ENCODE assay signal across 22 mouse cellular contexts in the genomic region with DNA sequence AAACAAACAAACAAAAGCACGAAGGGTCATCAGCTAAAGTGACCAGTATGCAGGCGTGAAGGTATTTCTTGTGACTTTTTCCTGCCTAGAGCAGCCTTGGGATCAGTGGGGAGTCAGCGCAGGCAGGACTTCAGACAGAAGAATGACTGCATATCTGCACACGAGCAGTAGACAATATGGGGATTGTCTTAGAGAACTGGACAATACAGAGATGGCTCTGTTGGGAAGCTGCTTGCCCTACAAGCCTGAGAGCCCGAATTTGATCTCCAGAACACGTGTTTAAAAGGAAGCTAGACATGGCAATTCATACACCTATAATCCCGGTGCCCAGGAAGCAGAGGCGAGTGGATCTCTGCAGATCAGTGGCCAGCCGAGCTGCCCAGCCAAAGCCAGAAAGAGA.
DNase-seq lines count a peak whose midpoint lies in the region; ATAC-seq and TF ChIP-seq lines count a peak whose summit lies in the region.
"Had no signal": no experiment of that assay in that cellular context is flagged by ENCODE, and none has a peak within 500 bp of the region (broad histone marks: within the 10 kb centered on the region; RNA-seq: fewer than 3 reads in every experiment).

No protein-coding gene starts in this region.

- no peak for TF ChIP-seq POLR2A in olfactory bulb, adult 2 months (IDR thresholded peaks at IDR 0.05; ENCODE audit: insufficient read depth, low read depth, low read length)

- no peaks in the 10 kb centered on the region for H3K36me3 ChIP-seq in hindbrain, embryonic 10.5 days
- no peaks in the 10 kb centered on the region for H3K36me3 ChIP-seq in hindbrain, embryonic 14.5 days (replicated peaks; ENCODE audit: control insufficient read depth, insufficient read depth)
- H3K36me3 ChIP-seq in embryonic facial prominence, embryonic 14.5 days (ENCODE audit: control insufficient read depth, insufficient read depth, low read length) = no peaks in the 10 kb centered on the region
- H3K36me3 ChIP-seq: embryonic facial prominence, embryonic 12.5 days; forebrain, embryonic 10.5 days; heart, embryonic 10.5 days; hindbrain, embryonic 15.5 days had no signal

- ATAC-seq in hindbrain, embryonic 14.5 days (ENCODE audit: low FRiP score) = no peak
- ATAC-seq in embryonic facial prominence, embryonic 14.5 days (ENCODE audit: low read depth) = no peak
- no peak for ATAC-seq in CD4-positive, CD25-positive, alpha-beta regulatory T cell, adult 4 months
- ATAC-seq: activated CD4-positive, CD25-positive, alpha-beta regulatory T cell, adult 4 months; forebrain, embryonic 14.5 days; Patski had no signal

- no peak overlapping the region for H3K9ac ChIP-seq in hindbrain, embryonic 14.5 days
- H3K9ac ChIP-seq in embryonic facial prominence, embryonic 14.5 days (ENCODE audit: low read depth, low read length) = no peak overlapping the region
- H3K9ac ChIP-seq: embryonic facial prominence, embryonic 12.5 days; hindbrain, embryonic 15.5 days had no signal

- no peak for TF ChIP-seq CTCF in olfactory bulb, adult 2 months (IDR thresholded peaks at IDR 0.05; ENCODE audit: insufficient read depth, low read depth, low read length)

- 75% methylated on average over 9 of the region's 9 CpGs for WGBS in hindbrain, embryonic 10.5 days
- WGBS in hindbrain, embryonic 14.5 days = 78% methylated on average over 9 of the region's 9 CpGs
- WGBS in embryonic facial prominence, embryonic 14.5 days = 59% methylated on average over 9 of the region's 9 CpGs
- WGBS in olfactory bulb, adult 2 months = 83% methylated on average over 9 of the region's 9 CpGs

- peaks cover 5% of the 10 kb centered on the region; the same call in 1 of the 2 replicates for H3K4me1 ChIP-seq in hindbrain, embryonic 10.5 days (replicated peaks)
- H3K4me1 ChIP-seq in hindbrain, embryonic 14.5 days (replicated peaks; ENCODE audit: control insufficient read depth, insufficient read depth, low read length) = no peaks in the 10 kb centered on the region
- H3K4me1 ChIP-seq in embryonic facial prominence, embryonic 14.5 days (ENCODE audit: control insufficient read depth, insufficient read depth, low read length) = peaks cover 4% of the 10 kb centered on the region; the same call in 1 of the 2 replicates
- H3K4me1 ChIP-seq in olfactory bulb, adult 2 months (ENCODE audit: control insufficient read depth, insufficient read depth, low read length) = peaks cover 20% of the 10 kb centered on the region
- H3K4me1 ChIP-seq: hindbrain, embryonic 15.5 days had no signal

- no peak overlapping the region for H3K4me2 ChIP-seq in hindbrain, embryonic 14.5 days (replicated peaks)
- H3K4me2 ChIP-seq in embryonic facial prominence, embryonic 14.5 days (ENCODE audit: low read depth, low read length) = no peak overlapping the region
- H3K4me2 ChIP-seq: embryonic facial prominence, embryonic 12.5 days; hindbrain, embryonic 15.5 days had no signal

- H3K27ac ChIP-seq in hindbrain, embryonic 10.5 days = peak overlapping the region; percentile 51; the same call in 1 of the 2 replicates
- H3K27ac ChIP-seq in hindbrain, embryonic 14.5 days = no peak overlapping the region
- H3K27ac ChIP-seq in embryonic facial prominence, embryonic 14.5 days (replicated peaks; ENCODE audit: low read depth, low read length) = peak overlapping the region; percentile 63
- peak overlapping the region; percentile 89; the same call in 1 of the 2 replicates for H3K27ac ChIP-seq in olfactory bulb, adult 2 months (ENCODE audit: insufficient read depth, low read depth, low read length)
- H3K27ac ChIP-seq: forebrain, embryonic 10.5 days; heart, embryonic 10.5 days; hindbrain, embryonic 15.5 days had no signal

- H3K4me3 ChIP-seq in hindbrain, embryonic 10.5 days = no peak overlapping the region
- no peak overlapping the region for H3K4me3 ChIP-seq in hindbrain, embryonic 14.5 days (replicated peaks; ENCODE audit: low read length)
- H3K4me3 ChIP-seq in embryonic facial prominence, embryonic 14.5 days (ENCODE audit: low read depth, low read length) = no peak overlapping the region
- no peak overlapping the region for H3K4me3 ChIP-seq in olfactory bulb, adult 2 months (ENCODE audit: insufficient read depth, low read depth, low read length)
- H3K4me3 ChIP-seq: embryonic facial prominence, embryonic 12.5 days; erythroblast, embryonic 14.5 days; forebrain, embryonic 10.5 days; heart, embryonic 10.5 days; hindbrain, embryonic 15.5 days had no signal

- DNase-seq in hindbrain, embryonic 10.5 days (ENCODE audit: low spot score) = no peak
- no peak for DNase-seq in hindbrain, embryonic 14.5 days (ENCODE audit: low spot score)
- peak; percentile 63 for DNase-seq in brain, adult 2 months (ENCODE audit: low read depth, low spot score)
- no peak for DNase-seq in embryonic facial prominence, embryonic 14.5 days (ENCODE audit: low spot score)
- DNase-seq in cerebellum, postnatal 4 days (ENCODE audit: low spot score in 2 of 2) = no peak
- DNase-seq: adrenal gland, postnatal 14 days; cerebellum, adult 18-20 months; cerebellum, adult 9-11 months; embryo, embryonic 11 days; gastrocnemius, postnatal 36 days; heart, adult 18-20 months; heart, postnatal 10 days had no signal

- H3K9me3 ChIP-seq in hindbrain, embryonic 10.5 days = no peaks in the 10 kb centered on the region
- H3K9me3 ChIP-seq in hindbrain, embryonic 14.5 days (ENCODE audit: control insufficient read depth, low read length) = no peaks in the 10 kb centered on the region
- H3K9me3 ChIP-seq in embryonic facial prominence, embryonic 14.5 days (ENCODE audit: control insufficient read depth, low read length) = no peaks in the 10 kb centered on the region
- H3K9me3 ChIP-seq: embryonic facial prominence, embryonic 12.5 days; forebrain, embryonic 10.5 days; heart, embryonic 10.5 days; hindbrain, embryonic 15.5 days had no signal

- H3K27me3 ChIP-seq in hindbrain, embryonic 10.5 days (ENCODE audit: insufficient read depth, poor library complexity, severe bottlenecking) = peaks cover 5% of the 10 kb centered on the region; the same call in 1 of the 2 replicates
- no peaks in the 10 kb centered on the region for H3K27me3 ChIP-seq in hindbrain, embryonic 14.5 days (ENCODE audit: control insufficient read depth, insufficient read depth, low read length)
- H3K27me3 ChIP-seq in embryonic facial prominence, embryonic 14.5 days (replicated peaks; ENCODE audit: control insufficient read depth, insufficient read depth, low read length) = no peaks in the 10 kb centered on the region
- H3K27me3 ChIP-seq: embryonic facial prominence, embryonic 12.5 days; hindbrain, embryonic 15.5 days; Patski had no signal
